Mouse (Mus musculus) erythroblast, embryonic 14.5 days (primary cell): ENCODE results near the gene Ldlr.

Experiments used
- GATA1 ChIP-seq: IDR thresholded peaks from 2 replicates; pipeline ENCODE4 v1.6.1; 2012; ENCODE audit warnings: low read length, inconsistent platforms, mixed read lengths
- TAL1 ChIP-seq: IDR thresholded peaks from 3 replicates; pipeline ENCODE4 v1.6.1; 2012; ENCODE audit warnings: low read length, inconsistent platforms, mixed read lengths

DNA sequence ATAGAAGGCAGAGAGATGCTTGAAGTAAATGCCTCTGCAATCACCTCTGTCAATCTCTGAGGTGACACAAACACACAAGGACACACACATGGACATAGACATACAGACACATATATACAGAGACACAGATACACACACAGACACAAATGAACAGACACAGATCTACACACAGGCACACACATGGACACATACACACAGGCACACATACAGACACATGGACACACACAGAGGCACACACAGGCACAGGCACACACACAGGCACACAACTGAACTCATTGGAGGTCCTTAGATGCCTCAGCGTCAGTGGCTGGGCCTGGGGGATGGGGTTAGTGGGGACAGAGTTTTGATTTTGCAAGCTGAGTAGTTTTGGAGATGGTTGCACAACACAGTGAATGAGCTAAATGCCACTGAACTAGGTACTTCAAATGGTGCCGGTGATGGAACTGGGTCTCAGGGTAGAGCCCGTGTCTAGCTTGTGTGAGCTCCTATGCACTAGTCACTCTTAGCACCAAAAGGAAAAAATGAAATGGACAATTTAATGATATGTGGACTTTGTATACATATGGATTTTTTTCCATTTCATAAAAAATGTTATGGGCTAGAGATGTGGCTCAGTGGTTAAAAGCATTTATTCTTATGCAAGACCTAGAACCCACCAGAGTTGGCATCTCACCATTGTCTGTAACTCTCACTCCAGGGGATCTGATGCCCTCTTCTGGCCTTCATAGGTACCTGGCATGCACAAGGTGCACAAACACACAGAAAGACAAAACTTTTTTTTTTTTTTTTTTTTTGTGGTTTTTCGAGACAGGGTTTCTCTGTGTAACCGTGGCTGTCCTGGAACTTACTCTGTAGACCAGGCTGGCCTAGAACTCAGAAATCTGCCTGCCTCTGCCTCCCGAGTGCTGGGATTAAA, 41.1 kb downstream of the Ldlr start:
- no peak for TF ChIP-seq GATA1
- no peak for TF ChIP-seq TAL1
